Mouse (Mus musculus) gastrocnemius, postnatal 14 days (tissue): Measurements from ENCODE around the gene Zfp874b. TPM values are rescaled to one million over a fixed set of nuclear protein-coding genes. Genes with fewer than 3 reads are reported as not detected.

Experiments
- total RNA-seq, 2 experiments: library from RNA; stranded (reverse); gene quantifications; 2 replicates each; pipeline ENCODE4 v1.2.3; 2021

Gene Zfp874b
- total RNA-seq, 2 experiments from 2014 or later, result 6.5 to 8.4 TPM

Other genes with a start within 250 kb of the Zfp874b start
- gene Zfp458, start 205.8 kb downstream of the Zfp874b start, total RNA-seq, result 1 to 10 TPM; 1.1 to 1.2 TPM
- 1 to 10 TPM in 1 of 2 experiments, under 1 TPM in 1; 0.80 to 2.0 TPM for gene Zfp457, start 177.8 kb downstream of the Zfp874b start, total RNA-seq
- 1 to 10 TPM; 1.2 TPM for gene Zfp595, start 151.7 kb downstream of the Zfp874b start, total RNA-seq
- gene Gm28044, start 123.7 kb downstream of the Zfp874b start, total RNA-seq, result under 1 TPM in 1 of 2 experiments, not detected in 1; 0.66 TPM
- under 1 TPM; 0.89 to 0.90 TPM for gene Zfp953, start 123.7 kb downstream of the Zfp874b start, total RNA-seq
- gene Gm28041, start 108.5 kb downstream of the Zfp874b start, total RNA-seq, result under 1 TPM; 0.35 TPM
- under 1 TPM; 0.18 to 0.21 TPM for gene Zfp456, start 108.4 kb downstream of the Zfp874b start, total RNA-seq
- gene Zfp429, start 84.4 kb downstream of the Zfp874b start, total RNA-seq, result 1 to 10 TPM in 1 of 2 experiments, under 1 TPM in 1; 0.64 to 1.8 TPM
- under 1 TPM; 0.20 to 0.21 TPM for gene Zfp459, start 62.8 kb downstream of the Zfp874b start, total RNA-seq
- 1 to 10 TPM; 3.0 to 4.2 TPM for gene Zfp874a, start 32.6 kb downstream of the Zfp874b start, total RNA-seq
- gene Zfp58, start 16.3 kb upstream of the Zfp874b start, total RNA-seq, result 1 to 10 TPM; 3.6 to 3.7 TPM
- gene Gm26965, start 41.9 kb upstream of the Zfp874b start, total RNA-seq, result under 1 TPM in 1 of 2 experiments, not detected in 1; 0.23 TPM
- gene Zfp87, start 41.9 kb upstream of the Zfp874b start, total RNA-seq, result 1 to 10 TPM; 5.1 to 5.8 TPM
- 1 to 10 TPM; 2.1 to 2.6 TPM for gene Zfp748, start 69.6 kb upstream of the Zfp874b start, total RNA-seq
- 1 to 10 TPM; 2.4 to 2.8 TPM for gene Zfp729b, start 125.4 kb upstream of the Zfp874b start, total RNA-seq
- gene Gm49345, start 153.5 kb upstream of the Zfp874b start, total RNA-seq, result 1 to 10 TPM in 1 of 2 experiments, under 1 TPM in 1; 0.72 to 1.2 TPM
- gene Zfp729a, start 153.5 kb upstream of the Zfp874b start, total RNA-seq, result 1 to 10 TPM; 2.5 to 2.6 TPM
- gene Zfp738, start 202.8 kb upstream of the Zfp874b start, total RNA-seq, result 1 to 10 TPM; 3.6 to 3.9 TPM
- 1 to 10 TPM; 3.8 to 4.8 TPM for gene Zfp65, start 244.9 kb upstream of the Zfp874b start, total RNA-seq